Mouse (Mus musculus) layer of hippocampus, adult 9-11 months (tissue): ENCODE data around the gene Olfr201.
"Not testable (repeated sequence)": the region's sequence is repeated elsewhere in the genome, so short reads cannot be mapped to it uniquely, and the experiment has no call there.

ENCODE experiments used
- DNase-seq: peaks from one replicate; pipeline ENCODE4 v3.0.0; 2022

Gene Olfr201

GRCm38 (mm10) chr16:59272532-59272931 is at the start of gene Olfr201:
Gene Olfr201 (minus strand): TSS chr16:59272632.
- not testable (repeated sequence) for DNase-seq

- no peak for DNase-seq
Observed at GRCm38 (mm10) chr16:59318148-59318547, 45.7 kb upstream of the Olfr201 start, which contains the start of gene Olfr204. Gene Olfr204 (minus strand): TSS chr16:59318248.

GRCm38 (mm10) chr16:59298581-59298980 is 26.1 kb upstream of the Olfr201 start, which contains the start of gene Olfr203:
Gene Olfr203 (plus strand): TSS chr16:59298881.
- no peak for DNase-seq

GRCm38 (mm10) chr16:59287576-59287975 is 15.1 kb upstream of the Olfr201 start:
- not testable (repeated sequence) for DNase-seq

- no peak for DNase-seq
Observed at GRCm38 (mm10) chr16:59286693-59287092, 14.3 kb upstream of the Olfr201 start, which contains the start of gene Olfr202. Gene Olfr202 (minus strand): TSS chr16:59286793.

- DNase-seq = no peak
Observed at GRCm38 (mm10) chr16:59283476-59283875, 11.0 kb upstream of the Olfr201 start.

GRCm38 (mm10) chr16:59280542-59280941 is 8.1 kb upstream of the Olfr201 start:
- DNase-seq = no peak

GRCm38 (mm10) chr16:59269097-59269496 is 3.3 kb downstream of the Olfr201 start:
- not testable (repeated sequence) for DNase-seq

GRCm38 (mm10) chr16:59249684-59250083 is 22.7 kb downstream of the Olfr201 start:
- DNase-seq = no peak

GRCm38 (mm10) chr16:59219667-59220066 is 52.8 kb downstream of the Olfr201 start, which contains the start of gene Olfr199:
Gene Olfr199 (minus strand): TSS chr16:59219767.
- DNase-seq = not testable (repeated sequence)

GRCm38 (mm10) chr16:59217861-59218260 is 54.6 kb downstream of the Olfr201 start:
- not testable (repeated sequence) for DNase-seq
